Mouse (Mus musculus): ENCODE results near the gene Ppt2. TPM values are rescaled to one million over a fixed set of nuclear protein-coding genes. Genes with fewer than 3 reads are reported as not detected.
A peak's percentile ranks its signal among the peaks of the same experiment; 100 is the strongest.

The Ppt2 gene
- total RNA-seq, 2 experiments from 2014 or later = 26.8 to 41.4 TPM

- no peak for ATAC-seq (ENCODE audit: poor library complexity, severe bottlenecking)
Observed at GRCm38 (mm10) chr17:34613054-34613645, 15.2 kb downstream of the Ppt2 start.

GRCm38 (mm10) chr17:34611050-34611449 lies 17.3 kb downstream of the Ppt2 start:
- ATAC-seq (ENCODE audit: poor library complexity, severe bottlenecking) = no peak

GRCm38 (mm10) chr17:34607997-34608396 lies 20.3 kb downstream of the Ppt2 start:
- ATAC-seq (ENCODE audit: poor library complexity, severe bottlenecking) = no peak

GRCm38 (mm10) chr17:34606186-34607039 lies 21.9 kb downstream of the Ppt2 start:
- ATAC-seq (ENCODE audit: poor library complexity, severe bottlenecking) = no peak

- peak; percentile 48 for ATAC-seq (ENCODE audit: poor library complexity, severe bottlenecking)
Observed at GRCm38 (mm10) chr17:34605609-34606008, 22.7 kb downstream of the Ppt2 start.

- ATAC-seq (ENCODE audit: poor library complexity, severe bottlenecking) = no peak
Observed at GRCm38 (mm10) chr17:34604511-34605237, 23.6 kb downstream of the Ppt2 start.

- ATAC-seq (ENCODE audit: poor library complexity, severe bottlenecking) = peak; percentile 73
Observed at GRCm38 (mm10) chr17:34604061-34604508, 24.2 kb downstream of the Ppt2 start, which contains the start of gene Agpat1. Gene Agpat1 (plus strand): TSS chr17:34604262.

GRCm38 (mm10) chr17:34603375-34604060 lies 24.8 kb downstream of the Ppt2 start, which contains the start of gene Rnf5:
Gene Rnf5 (minus strand): TSS chr17:34603690.
- ATAC-seq (ENCODE audit: poor library complexity, severe bottlenecking) = peak; percentile 72

GRCm38 (mm10) chr17:34601796-34602195 lies 26.5 kb downstream of the Ppt2 start:
- ATAC-seq (ENCODE audit: poor library complexity, severe bottlenecking) = no peak

- ATAC-seq (ENCODE audit: poor library complexity, severe bottlenecking) = no peak
Observed at GRCm38 (mm10) chr17:34599891-34600290, 28.4 kb downstream of the Ppt2 start.

- ATAC-seq (ENCODE audit: poor library complexity, severe bottlenecking) = no peak
Observed at GRCm38 (mm10) chr17:34597566-34598095, 30.7 kb downstream of the Ppt2 start, which contains the start of gene Ager. Gene Ager (plus strand): TSS chr17:34597862.

- no peak for ATAC-seq (ENCODE audit: poor library complexity, severe bottlenecking)
Observed at GRCm38 (mm10) chr17:34596098-34596497, 32.2 kb downstream of the Ppt2 start.

GRCm38 (mm10) chr17:34593752-34594525 lies 34.4 kb downstream of the Ppt2 start:
- ATAC-seq (ENCODE audit: poor library complexity, severe bottlenecking) = no peak

GRCm38 (mm10) chr17:34592581-34593549 lies 35.4 kb downstream of the Ppt2 start:
- no peak for ATAC-seq (ENCODE audit: poor library complexity, severe bottlenecking)

- peak; percentile 69 for ATAC-seq (ENCODE audit: poor library complexity, severe bottlenecking)
Observed at GRCm38 (mm10) chr17:34591994-34592375, 36.3 kb downstream of the Ppt2 start.

- peak; percentile 9; the same call in 1 of the 2 replicates for ATAC-seq (ENCODE audit: poor library complexity, severe bottlenecking)
Observed at GRCm38 (mm10) chr17:34591029-34591993, 37.0 kb downstream of the Ppt2 start, which contains the start of gene Pbx2. Gene Pbx2 (plus strand): TSS chr17:34591266.

Data from megakaryocyte, adult 5-6 weeks (primary cell).